Mouse (Mus musculus) hindbrain, embryonic 15.5 days (tissue): ENCODE results near the gene Fkbp5. TPM values are rescaled to one million over a fixed set of nuclear protein-coding genes. Genes with fewer than 3 reads are reported as not detected.

ENCODE experiments used
- ATAC-seq: fragments of 200-750 bp; cut with Nextera tagmentation; 2 replicates; pipeline ENCODE4 v1.8.0; 2017; ENCODE audit warnings: low read depth, moderate number of reproducible peaks, moderate TSS enrichment; ENCODE audit not compliant: low FRiP score
- H3K27ac ChIP-seq: fragments of 300-500 bp; sonication (generic); replicated peaks from 2 replicates; pipeline ENCODE4 v1.5.1; 2015; ENCODE audit warnings: mild to moderate bottlenecking, inconsistent platforms
- H3K27me3 ChIP-seq: fragments of 300-500 bp; sonication (generic); 2 replicates; pipeline ENCODE4 v1.6.1; 2015; ENCODE audit warnings: control low read depth, inconsistent platforms
- H3K36me3 ChIP-seq: fragments of 300-500 bp; sonication (generic); 2 replicates; pipeline ENCODE4 v1.6.1; 2015; ENCODE audit warnings: control low read depth, inconsistent platforms
- H3K4me1 ChIP-seq: fragments of 300-500 bp; sonication (generic); replicated peaks from 2 replicates; pipeline ENCODE4 v1.6.1; 2015; ENCODE audit warnings: control low read depth, inconsistent platforms
- H3K4me2 ChIP-seq: fragments of 300-500 bp; sonication (generic); 2 replicates; pipeline ENCODE4 v1.6.1; 2015; ENCODE audit warnings: moderate library complexity, mild to moderate bottlenecking, inconsistent platforms
- H3K4me3 ChIP-seq: fragments of 300-500 bp; sonication (generic); 2 replicates; pipeline ENCODE4 v1.5.1; 2015; ENCODE audit warnings: mild to moderate bottlenecking, inconsistent platforms
- H3K9ac ChIP-seq: fragments of 300-500 bp; sonication (generic); 2 replicates; pipeline ENCODE4 v1.6.1; 2015; ENCODE audit warnings: inconsistent platforms
- H3K9me3 ChIP-seq: fragments of 300-500 bp; sonication (generic); 2 replicates; pipeline ENCODE4 v1.6.1; 2016; ENCODE audit warnings: control low read depth, inconsistent platforms
- WGBS: fragments of 180-500 bp; shearing (Covaris S2); methylation state at CpG from one replicate; pipeline ENCODE4 v1.1.7; 2015; 5-methylcytosine and 5-hydroxymethylcytosine counted together
- polyA plus RNA-seq: library from polyadenylated mRNA; unstranded; fragments of >200 nt; fragmentation: Nextera tagmentation; extraction: Ambion mirVana; gene quantifications from 2 replicates; pipeline ENCODE4 v1.2.1, GENCODE M21; 2015

The Fkbp5 gene
- polyA plus RNA-seq, 1 experiment from 2014 or later = 31.5 TPM

- Histone ChIP-seq H3K27ac (no peak overlapping the region), H3K4me3 (no peak overlapping the region), H3K4me1 (0 out of 2 replicates have a peak, but pooled peaks cover 2% of the 10 kb centered on the region), H3K4me2 (no peak overlapping the region), H3K9ac (no peak overlapping the region), H3K36me3 (no peaks in the 10 kb centered on the region), H3K9me3 (no peaks in the 10 kb centered on the region), H3K27me3 (no peaks in the 10 kb centered on the region)
- no peak for ATAC-seq
- 87% methylated on average over 13 of the region's 13 CpGs for WGBS
Measured at GRCm38 (mm10) chr17:28533327-28533726, 16.0 kb upstream of the Fkbp5 start.

GRCm38 (mm10) chr17:28532557-28532956 is 15.2 kb upstream of the Fkbp5 start:
- H3K9ac ChIP-seq = no peak overlapping the region
- H3K27ac ChIP-seq = no peak overlapping the region
- no peak for ATAC-seq
- no peak overlapping the region for H3K4me3 ChIP-seq
- H3K4me2 ChIP-seq = no peak overlapping the region
- H3K9me3 ChIP-seq = no peaks in the 10 kb centered on the region
- peaks cover 7% of the 10 kb centered on the region for H3K4me1 ChIP-seq
- H3K36me3 ChIP-seq = no peaks in the 10 kb centered on the region
- no peaks in the 10 kb centered on the region for H3K27me3 ChIP-seq
- WGBS = 91% methylated on average over 7 of the region's 7 CpGs

- H3K9me3 ChIP-seq = no peaks in the 10 kb centered on the region
- H3K27ac ChIP-seq = no peak overlapping the region
- no peak overlapping the region for H3K4me2 ChIP-seq
- H3K9ac ChIP-seq = no peak overlapping the region
- no peaks in the 10 kb centered on the region for H3K27me3 ChIP-seq
- no peak overlapping the region for H3K4me3 ChIP-seq
- ATAC-seq = no peak; the same call in 1 of the 2 replicates
- no peaks in the 10 kb centered on the region for H3K36me3 ChIP-seq
- WGBS = 13% methylated on average over 18 of the region's 18 CpGs
- peaks cover 10% of the 10 kb centered on the region for H3K4me1 ChIP-seq
Measured at GRCm38 (mm10) chr17:28531946-28532345, 14.6 kb upstream of the Fkbp5 start.

- Histone ChIP-seq H3K9me3 (no peaks in the 10 kb centered on the region), H3K9ac (no peak within 1 kb of the TSS), H3K27ac (no peak within 1 kb of the TSS), H3K36me3 (no peaks in the 10 kb centered on the region), H3K4me2 (no peak within 1 kb of the TSS), H3K4me3 (no peak within 1 kb of the TSS), H3K4me1 (peaks cover 10% of the 10 kb centered on the region), H3K27me3 (no peaks in the 10 kb centered on the region)
- 90% methylated on average over 6 of the region's 6 CpGs for WGBS
- ATAC-seq = no peak
Measured at GRCm38 (mm10) chr17:28530506-28530905, 13.2 kb upstream of the Fkbp5 start, which contains the start of gene Armc12. Armc12 (plus strand) TSS chr17:28530806.

- H3K9ac ChIP-seq = no peak overlapping the region
- H3K36me3 ChIP-seq = no peaks in the 10 kb centered on the region
- no peak overlapping the region for H3K27ac ChIP-seq
- H3K4me1 ChIP-seq = peaks cover 10% of the 10 kb centered on the region
- no peaks in the 10 kb centered on the region for H3K27me3 ChIP-seq
- H3K4me2 ChIP-seq = no peak overlapping the region
- no peaks in the 10 kb centered on the region for H3K9me3 ChIP-seq
- ATAC-seq = no peak
- H3K4me3 ChIP-seq = no peak overlapping the region
- WGBS = 65% methylated on average over 4 of the region's 4 CpGs
Measured at GRCm38 (mm10) chr17:28529116-28529515, 11.8 kb upstream of the Fkbp5 start.

- peaks cover 14% of the 10 kb centered on the region for H3K4me1 ChIP-seq
- H3K9ac ChIP-seq = no peak overlapping the region
- 3% methylated on average over 6 of the region's 6 CpGs for WGBS
- H3K4me2 ChIP-seq = peak overlapping the region; percentile 32
- H3K27me3 ChIP-seq = no peaks in the 10 kb centered on the region
- no peak overlapping the region; the same call in 1 of the 2 replicates for H3K4me3 ChIP-seq
- peak overlapping the region; percentile 22; the same call in 1 of the 2 replicates for H3K27ac ChIP-seq
- ATAC-seq = peak; percentile 57; the same call in 1 of the 2 replicates
- no peaks in the 10 kb centered on the region for H3K36me3 ChIP-seq
- no peaks in the 10 kb centered on the region for H3K9me3 ChIP-seq
Measured at GRCm38 (mm10) chr17:28528043-28528351, 10.7 kb upstream of the Fkbp5 start.

- H3K9me3 ChIP-seq = no peaks in the 10 kb centered on the region
- 52% methylated on average over 12 of the region's 12 CpGs for WGBS
Measured at GRCm38 (mm10) chr17:28527184-28528042, 10.1 kb upstream of the Fkbp5 start.

GRCm38 (mm10) chr17:28524831-28525430 is 7.6 kb upstream of the Fkbp5 start:
- Histone ChIP-seq H3K36me3 (no peaks in the 10 kb centered on the region), H3K4me3 (no peak overlapping the region), H3K9ac (no peak overlapping the region), H3K27me3 (peaks cover 8% of the 10 kb centered on the region), H3K4me1 (peaks cover 19% of the 10 kb centered on the region), H3K27ac (no peak overlapping the region), H3K4me2 (no peak overlapping the region), H3K9me3 (no peaks in the 10 kb centered on the region)
- 81% methylated on average over 4 of the region's 4 CpGs for WGBS
- ATAC-seq = no peak

More at GRCm38 (mm10) chr17:28527184-28528042, 10.1 kb upstream of the Fkbp5 start:
- Histone ChIP-seq H3K4me3 (no peak overlapping the region; the same call in 1 of the 2 replicates), H3K9ac (no peak overlapping the region), H3K27ac (peak overlapping the region; percentile 22; the same call in 1 of the 2 replicates), H3K27me3 (no peaks in the 10 kb centered on the region), H3K4me2 (peak overlapping the region; percentile 32), H3K36me3 (no peaks in the 10 kb centered on the region), H3K4me1 (peaks cover 14% of the 10 kb centered on the region)
- no peak for ATAC-seq

GRCm38 (mm10) chr17:28524009-28524695 is 6.8 kb upstream of the Fkbp5 start:
- Histone ChIP-seq H3K27ac (no peak overlapping the region), H3K36me3 (no peaks in the 10 kb centered on the region), H3K9ac (no peak overlapping the region), H3K4me2 (peak overlapping the region; percentile 91; the same call in 1 of the 2 replicates), H3K27me3 (peaks cover 8% of the 10 kb centered on the region), H3K9me3 (no peaks in the 10 kb centered on the region), H3K4me3 (no peak overlapping the region; the same call in 1 of the 2 replicates), H3K4me1 (peaks cover 19% of the 10 kb centered on the region)
- no peak for ATAC-seq
- WGBS = 85% methylated on average over 23 of the region's 23 CpGs

- Histone ChIP-seq H3K9ac (peak overlapping the region; percentile 87), H3K9me3 (no peaks in the 10 kb centered on the region), H3K4me3 (peak overlapping the region; percentile 70), H3K27me3 (peaks cover 8% of the 10 kb centered on the region), H3K36me3 (no peaks in the 10 kb centered on the region), H3K4me2 (peak overlapping the region; percentile 91), H3K27ac (peak overlapping the region; percentile 96), H3K4me1 (peaks cover 23% of the 10 kb centered on the region)
- no peak; the same call in 1 of the 2 replicates for ATAC-seq
- 7% methylated on average over 28 of the region's 28 CpGs for WGBS
Measured at GRCm38 (mm10) chr17:28523355-28524008, 6.2 kb upstream of the Fkbp5 start.

- peak overlapping the region; percentile 70 for H3K4me3 ChIP-seq
- peak; percentile 85 for ATAC-seq
- H3K4me1 ChIP-seq = peaks cover 28% of the 10 kb centered on the region
- WGBS = under 1% methylated on average over 56 of the region's 66 CpGs
- no peaks in the 10 kb centered on the region for H3K9me3 ChIP-seq
- peak overlapping the region; percentile 96 for H3K27ac ChIP-seq
- H3K4me2 ChIP-seq = peak overlapping the region; percentile 91
- H3K36me3 ChIP-seq = no peaks in the 10 kb centered on the region
- H3K27me3 ChIP-seq = peaks cover 8% of the 10 kb centered on the region
- H3K9ac ChIP-seq = peak overlapping the region; percentile 87
Measured at GRCm38 (mm10) chr17:28522623-28523354, 5.5 kb upstream of the Fkbp5 start.
